8 mouse cellular contexts compared by ENCODE assay signal in the genomic region with DNA sequence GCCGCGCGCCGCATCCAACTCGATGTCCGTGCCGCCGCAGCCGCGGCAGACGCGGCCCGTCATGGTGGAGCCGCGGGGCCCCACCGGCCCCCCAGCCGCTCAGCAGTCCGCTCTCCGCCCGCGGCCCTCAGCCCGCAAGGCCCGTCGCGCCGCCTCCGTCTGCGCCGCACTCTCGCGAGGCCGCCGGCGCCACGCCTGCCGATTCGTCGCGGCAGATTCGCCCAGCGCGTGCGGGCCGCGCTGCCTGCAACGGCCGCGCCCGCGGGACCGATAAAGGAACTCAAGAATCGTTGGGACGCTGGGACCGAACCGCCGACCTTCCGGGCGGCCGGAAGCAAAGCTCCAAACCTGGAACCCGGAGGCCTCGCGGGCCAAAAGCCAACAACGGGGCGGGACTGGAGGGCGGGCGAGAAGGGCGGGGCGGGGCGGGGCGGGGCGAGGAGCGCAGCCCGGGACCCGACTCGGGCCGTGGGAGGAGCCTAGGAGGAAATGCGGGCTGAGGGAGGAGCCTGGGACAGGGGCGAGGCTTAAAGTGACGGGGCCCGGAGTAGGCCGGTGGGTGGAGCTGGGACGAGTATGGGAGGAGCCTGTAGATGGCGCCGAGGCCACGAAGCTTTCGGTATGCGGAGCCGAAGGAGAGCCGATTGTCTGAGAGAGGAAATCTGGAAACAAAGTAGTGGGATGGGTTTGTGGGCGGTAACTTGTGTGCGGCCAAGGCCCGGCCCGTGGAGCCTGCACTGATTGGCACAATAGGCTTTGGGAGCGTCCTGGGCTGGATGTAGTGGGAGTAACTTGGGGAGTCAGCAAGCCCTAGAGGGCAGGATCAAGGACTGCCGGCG. TPM values are rescaled to one million over a fixed set of nuclear protein-coding genes. Genes with fewer than 3 reads are reported as not detected.
DNase-seq lines count a peak whose midpoint lies in the region; ATAC-seq lines count a peak whose summit lies in the region.

Gene Brf1 (minus strand): TSS at position 411 of the 839 bp plus-strand sequence.

- H3K36me3 ChIP-seq in heart, embryonic 13.5 days: peaks cover 10% of the 10 kb centered on the region; the same call in 1 of the 2 replicates
- H3K36me3 ChIP-seq in liver, embryonic 12.5 days: peaks cover 25% of the 10 kb centered on the region
- peaks cover 7% of the 10 kb centered on the region; the same call in 1 of the 2 replicates for H3K36me3 ChIP-seq in stomach, embryonic 15.5 days

- peak; percentile 99 for DNase-seq in CD4-positive, CD25-positive, alpha-beta regulatory T cell, adult 2 months (ENCODE audit: low read depth, low spot score)
- DNase-seq in fat pad, adult 2 months (ENCODE audit: extremely low read depth, low read depth, low spot score): peak; percentile 74
- DNase-seq in kidney, postnatal 10 days: peak; percentile 98
- DNase-seq in natural killer cell, adult 2 months (ENCODE audit: low spot score in 2 of 2): peak; percentile 96 to 97

- no peaks in the 10 kb centered on the region for H3K9me3 ChIP-seq in heart, embryonic 13.5 days
- H3K9me3 ChIP-seq in liver, embryonic 12.5 days (replicated peaks): no peaks in the 10 kb centered on the region; the same call in 1 of the 2 replicates
- H3K9me3 ChIP-seq in stomach, embryonic 15.5 days: no peaks in the 10 kb centered on the region

- peak within 1 kb of the TSS; percentile 97 for H3K27ac ChIP-seq in brown adipose tissue, adult 24 weeks (replicated peaks; ENCODE audit: low read depth, low read length)
- peak within 1 kb of the TSS; percentile 92 for H3K27ac ChIP-seq in heart, embryonic 13.5 days (replicated peaks)
- peak within 1 kb of the TSS; percentile 98 for H3K27ac ChIP-seq in liver, embryonic 12.5 days
- peak within 1 kb of the TSS; percentile 97 for H3K27ac ChIP-seq in stomach, embryonic 15.5 days

- peak within 1 kb of the TSS; percentile 88 for H3K4me3 ChIP-seq in brown adipose tissue, adult 24 weeks (ENCODE audit: insufficient read depth, low read depth, low read length)
- H3K4me3 ChIP-seq in heart, embryonic 13.5 days: peak within 1 kb of the TSS; percentile 64
- peak within 1 kb of the TSS; percentile 91 for H3K4me3 ChIP-seq in liver, embryonic 12.5 days
- peak within 1 kb of the TSS; percentile 81 for H3K4me3 ChIP-seq in stomach, embryonic 15.5 days (replicated peaks)

- no peaks in the 10 kb centered on the region for H3K27me3 ChIP-seq in heart, embryonic 13.5 days (replicated peaks)
- 0 out of 2 replicates have a peak, but pooled peaks cover 7% of the 10 kb centered on the region for H3K27me3 ChIP-seq in liver, embryonic 12.5 days (replicated peaks)
- no peaks in the 10 kb centered on the region for H3K27me3 ChIP-seq in stomach, embryonic 15.5 days (replicated peaks)

- peaks cover 14% of the 10 kb centered on the region for H3K4me1 ChIP-seq in brown adipose tissue, adult 24 weeks (ENCODE audit: control insufficient read depth, insufficient read depth, insufficient read length, low read length)
- peaks cover 34% of the 10 kb centered on the region for H3K4me1 ChIP-seq in heart, embryonic 13.5 days
- H3K4me1 ChIP-seq in liver, embryonic 12.5 days: peaks cover 41% of the 10 kb centered on the region
- H3K4me1 ChIP-seq in stomach, embryonic 15.5 days: peaks cover 19% of the 10 kb centered on the region

- under 1% methylated on average over 85 of the region's 96 CpGs for WGBS in heart, embryonic 13.5 days
- WGBS in liver, embryonic 12.5 days (ENCODE audit: insufficient replicate concordance): under 1% methylated on average over 96 of the region's 96 CpGs
- WGBS in stomach, embryonic 15.5 days: under 1% methylated on average over 85 of the region's 96 CpGs

- peak within 1 kb of the TSS; percentile 81 for H3K4me2 ChIP-seq in heart, embryonic 13.5 days
- peak within 1 kb of the TSS; percentile 92 for H3K4me2 ChIP-seq in liver, embryonic 12.5 days
- peak within 1 kb of the TSS; percentile 69 for H3K4me2 ChIP-seq in stomach, embryonic 15.5 days

- H3K9ac ChIP-seq in heart, embryonic 13.5 days: peak within 1 kb of the TSS; percentile 89
- H3K9ac ChIP-seq in liver, embryonic 12.5 days: peak within 1 kb of the TSS; percentile 94
- H3K9ac ChIP-seq in stomach, embryonic 15.5 days: peak within 1 kb of the TSS; percentile 78

- ATAC-seq in heart, embryonic 13.5 days (ENCODE audit: extremely low read depth, insufficient number of reproducible peaks, low FRiP score, low TSS enrichment): peak; percentile 98
- ATAC-seq in liver, embryonic 12.5 days: peak; percentile 96
- ATAC-seq in stomach, embryonic 15.5 days (ENCODE audit: insufficient read depth, low FRiP score, low read depth): peak; percentile 96

RNA-seq across cellular contexts. Expression of gene Brf1, which starts in this region (rescaled TPM):
- polyA plus RNA-seq in brown adipose tissue, adult 24 weeks (2012; ENCODE audit: insufficient read depth, insufficient read length, missing spikeins): 11.1 and 12.2 TPM in 2 replicates
- polyA plus RNA-seq in heart, embryonic 13.5 days (2015; fragmentation: Nextera tagmentation; extraction: Ambion mirVana): 32.5 and 35.5 TPM in 2 replicates
- 46.2 and 47.1 TPM in 2 replicates for polyA plus RNA-seq in liver, embryonic 12.5 days (2016; fragmentation: Nextera tagmentation; extraction: Ambion mirVana)
- polyA plus RNA-seq in stomach, embryonic 15.5 days (2015; fragmentation: Nextera tagmentation; extraction: Ambion mirVana): 55.9 and 59.7 TPM in 2 replicates

Comparison
In these comparisons a context has a peak if more than half of its experiments do, and no peak if none do; other contexts are left out.
1. Peak in every context shown above with its lines: DNase-seq, ATAC-seq, H3K4me3 ChIP-seq and H3K27ac ChIP-seq.